Mouse (Mus musculus) spleen, adult 2 months (tissue): ENCODE results near the gene Olfr1359. TPM values are rescaled to one million over a fixed set of nuclear protein-coding genes. Genes with fewer than 3 reads are reported as not detected.

Experiments
- DNase-seq, 2 experiments: peaks; one replicate each; pipeline versions ENCODE4 v3.0.0 to v3.0.0-alpha.2; 2012 to 2021; ENCODE audit warnings: low spot score in 2 of 2, low read depth in 1 of 2
- H3K27ac ChIP-seq: fragments of 200-500 bp; 2 replicates; pipeline ENCODE4 v1.5.1; 2012; ENCODE audit warnings: low read length, inconsistent platforms; ENCODE audit not compliant: insufficient read depth
- H3K27me3 ChIP-seq: fragments of 200-500 bp; 2 replicates; pipeline ENCODE4 v1.6.1; 2012; ENCODE audit warnings: mild to moderate bottlenecking, moderate library complexity, low read length, inconsistent platforms; ENCODE audit not compliant: control insufficient read depth, insufficient read depth
- H3K36me3 ChIP-seq: fragments of 200-500 bp; 2 replicates; pipeline ENCODE4 v1.6.1; 2012; ENCODE audit warnings: mild to moderate bottlenecking, low read length, inconsistent platforms; ENCODE audit not compliant: control insufficient read depth, insufficient read depth
- H3K4me1 ChIP-seq: fragments of 200-500 bp; 2 replicates; pipeline ENCODE4 v1.6.1; 2011; ENCODE audit warnings: inconsistent platforms; ENCODE audit not compliant: control insufficient read depth, insufficient read depth, insufficient read length
- H3K4me3 ChIP-seq: fragments of 200-500 bp; 2 replicates; pipeline ENCODE4 v1.5.1; 2011; ENCODE audit warnings: mild to moderate bottlenecking, inconsistent platforms; ENCODE audit not compliant: insufficient read depth, insufficient read length; ENCODE audit errors: extremely low read depth
- CTCF ChIP-seq: fragments of 200-500 bp; IDR thresholded peaks from 2 replicates; pipeline ENCODE4 v1.5.1; 2011; ENCODE audit warnings: mild to moderate bottlenecking, inconsistent platforms; ENCODE audit not compliant: insufficient read depth, insufficient read length, insufficient replicate concordance; ENCODE audit errors: extremely low read depth
- POLR2A ChIP-seq: fragments of 200-500 bp; IDR thresholded peaks from 2 replicates; pipeline ENCODE4 v1.6.1; 2011; ENCODE audit warnings: low read depth, low read length, inconsistent platforms
- WGBS: fragments of 180-500 bp; shearing (Covaris S2); methylation state at CpG from one replicate; pipeline ENCODE4 v1.1.7; 2018; 5-methylcytosine and 5-hydroxymethylcytosine counted together
- polyA plus RNA-seq: library from polyadenylated mRNA; depleted of rRNA; stranded (reverse); fragments of >200 nt; gene quantifications from 2 replicates; pipeline ENCODE4 v1.2.3, GENCODE M21; 2012; rRNA removed

The Olfr1359 gene
- polyA plus RNA-seq, 1 experiment: not detected

DNA sequence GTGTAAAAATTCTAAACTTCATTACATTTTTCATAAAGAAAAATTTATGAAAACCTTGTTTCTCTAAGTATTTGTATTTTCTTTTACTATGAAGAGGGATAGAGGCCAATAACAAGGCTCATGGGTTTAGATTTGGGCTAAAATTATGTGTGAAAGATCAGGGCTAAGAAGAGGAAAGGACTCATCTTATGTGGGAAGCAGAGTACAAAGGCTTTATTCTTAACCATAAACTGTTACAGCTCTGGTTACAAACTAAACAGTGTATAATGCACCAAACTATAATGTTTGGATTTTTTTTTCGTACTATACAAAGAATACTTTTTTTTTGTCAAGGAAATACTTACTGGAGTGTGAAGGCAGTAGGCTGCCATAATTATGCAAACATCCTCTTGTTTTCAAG lies 57.8 kb downstream of the Olfr1359 start:
- Histone ChIP-seq H3K36me3 (no peaks in the 10 kb centered on the region), H3K27ac (no peak overlapping the region), H3K27me3 (no peaks in the 10 kb centered on the region), H3K4me1 (peaks cover 7% of the 10 kb centered on the region; the same call in 1 of the 2 replicates), H3K4me3 (no peak overlapping the region)
- TF ChIP-seq CTCF: no peak
- TF ChIP-seq POLR2A: no peak
- WGBS: 35% methylated on average over 1 of the region's 1 CpGs
- no peak for DNase-seq

Other genes starting within 250 kb of the Olfr1359 start
- gene Zscan26, start 244.4 kb upstream of the Olfr1359 start, polyA plus RNA-seq: 6.7 and 8.5 TPM in 2 replicates
- not detected in 2 replicates for gene Nkapl, start 229.6 kb upstream of the Olfr1359 start, polyA plus RNA-seq
- gene Zkscan4, start 219.2 kb upstream of the Olfr1359 start, polyA plus RNA-seq: 0.29 and 0.34 TPM in 2 replicates
- not detected in 2 replicates for gene Gm10065, start 218.7 kb upstream of the Olfr1359 start, polyA plus RNA-seq
- gene AK157302, start 202.9 kb upstream of the Olfr1359 start, polyA plus RNA-seq: 0.13 and 0.16 TPM in 2 replicates
- gene Gm11273, start 196.7 kb upstream of the Olfr1359 start, polyA plus RNA-seq: 3.2 and 4.5 TPM in 2 replicates
- 1.6 and 2.0 TPM in 2 replicates for gene Zkscan8, start 167.0 kb upstream of the Olfr1359 start, polyA plus RNA-seq
- gene Olfr1366, start 155.3 kb upstream of the Olfr1359 start, polyA plus RNA-seq: not detected in 2 replicates
- not detected in 2 replicates for gene Olfr1535, start 138.2 kb upstream of the Olfr1359 start, polyA plus RNA-seq
- gene Olfr1364, start 116.4 kb upstream of the Olfr1359 start, polyA plus RNA-seq: not detected in 2 replicates
- gene Olfr1362, start 84.1 kb upstream of the Olfr1359 start, polyA plus RNA-seq: not detected in 2 replicates
- gene Olfr11, start 55.6 kb upstream of the Olfr1359 start, polyA plus RNA-seq: not detected in 2 replicates
- not detected in 2 replicates for gene Olfr1361, start 34.7 kb upstream of the Olfr1359 start, polyA plus RNA-seq
- not detected in 2 replicates for gene Olfr1360, start 20.7 kb upstream of the Olfr1359 start, polyA plus RNA-seq
- gene Hist1h2bl, start 18.0 kb downstream of the Olfr1359 start, polyA plus RNA-seq: 18.0 and 18.4 TPM in 2 replicates
- gene Hist1h2ai, start 18.3 kb downstream of the Olfr1359 start, polyA plus RNA-seq: 40.4 and 81.0 TPM in 2 replicates
- gene Hist1h3h, start 19.5 kb downstream of the Olfr1359 start, polyA plus RNA-seq: 81.3 and 147 TPM in 2 replicates
- 6.5 and 12.9 TPM in 2 replicates for gene Hist1h2bm, start 23.9 kb downstream of the Olfr1359 start, polyA plus RNA-seq
- 9.1 and 9.5 TPM in 2 replicates for gene Hist1h4j, start 37.0 kb downstream of the Olfr1359 start, polyA plus RNA-seq
- 82.1 and 92.4 TPM in 2 replicates for gene Hist1h4k, start 52.4 kb downstream of the Olfr1359 start, polyA plus RNA-seq
- gene Hist1h2ak, start 55.7 kb downstream of the Olfr1359 start, polyA plus RNA-seq: 51.8 and 65.5 TPM in 2 replicates
- 8.0 and 29.0 TPM in 2 replicates for gene Hist1h2bn, start 56.0 kb downstream of the Olfr1359 start, polyA plus RNA-seq
- gene Hist1h1b, start 82.5 kb downstream of the Olfr1359 start, polyA plus RNA-seq: 2.3 and 3.2 TPM in 2 replicates
- gene Hist1h3i, start 85.3 kb downstream of the Olfr1359 start, polyA plus RNA-seq: 77.1 and 125 TPM in 2 replicates
- gene Hist1h2an, start 89.1 kb downstream of the Olfr1359 start, polyA plus RNA-seq: 15.5 and 52.1 TPM in 2 replicates
- 1.7 and 13.4 TPM in 2 replicates for gene Hist1h2bp, start 89.3 kb downstream of the Olfr1359 start, polyA plus RNA-seq
- 32.5 and 59.8 TPM in 2 replicates for gene Hist1h2bq, start 112.1 kb downstream of the Olfr1359 start, polyA plus RNA-seq
- gene Hist1h2ao, start 112.4 kb downstream of the Olfr1359 start, polyA plus RNA-seq: not detected in 2 replicates
- gene Hist1h4m, start 113.6 kb downstream of the Olfr1359 start, polyA plus RNA-seq: not detected in 2 replicates
- gene Hist1h4n, start 134.1 kb downstream of the Olfr1359 start, polyA plus RNA-seq: 61.9 and 76.0 TPM in 2 replicates
- 366 and 1,278 TPM in 2 replicates for gene Hist1h2ap, start 135.4 kb downstream of the Olfr1359 start, polyA plus RNA-seq
- 28.5 and 55.0 TPM in 2 replicates for gene Hist1h2br, start 135.6 kb downstream of the Olfr1359 start, polyA plus RNA-seq
- 0.05 and 0.11 TPM in 2 replicates for gene Zfp184, start 247.0 kb downstream of the Olfr1359 start, polyA plus RNA-seq